Mouse (Mus musculus) C2C12 (cell line): ENCODE measurements around the gene Fat4. TPM values are rescaled to one million over a fixed set of nuclear protein-coding genes. Genes with fewer than 3 reads are reported as not detected.

Experiments used
- H3K27me3 ChIP-seq: one replicate; pipeline ENCODE4 v1.6.1; 2011; ENCODE audit not compliant: control insufficient read depth, insufficient read depth, insufficient read length
- H3K36me3 ChIP-seq: one replicate; pipeline ENCODE4 v1.6.1; 2011; ENCODE audit not compliant: control insufficient read depth, insufficient read depth
- H3K4me3 ChIP-seq: one replicate; pipeline ENCODE4 v1.5.1; 2011; ENCODE audit warnings: mild to moderate bottlenecking, control low read depth; ENCODE audit not compliant: poor library complexity, insufficient read depth, severe bottlenecking
- H3K79me2 ChIP-seq: one replicate; pipeline ENCODE4 v1.6.1; 2011; ENCODE audit not compliant: control insufficient read depth, insufficient read depth
- H3K79me3 ChIP-seq: one replicate; pipeline ENCODE4 v1.6.1; 2011; ENCODE audit warnings: low read depth, control low read depth
- H3ac ChIP-seq: one replicate; pipeline ENCODE3; 2011; ENCODE audit warnings: low read depth; ENCODE audit not compliant: control insufficient read depth, insufficient read length
- CEBPB ChIP-seq: IDR thresholded peaks from one replicate; pipeline ENCODE4 v1.6.1; 2011; ENCODE audit warnings: low read depth, mild to moderate bottlenecking, control low read depth, moderate library complexity
- CTCF ChIP-seq: IDR thresholded peaks from one replicate; pipeline ENCODE4 v1.5.1; 2011; ENCODE audit not compliant: control insufficient read depth, insufficient read depth, insufficient read length
- FOSL1 ChIP-seq: IDR thresholded peaks from one replicate; pipeline ENCODE4 v1.8.0; 2011; ENCODE audit warnings: mild to moderate bottlenecking, low read length; ENCODE audit not compliant: poor library complexity, insufficient read depth, severe bottlenecking
- MAX ChIP-seq: IDR thresholded peaks from one replicate; pipeline ENCODE4 v1.6.1; 2011; ENCODE audit warnings: mild to moderate bottlenecking, control low read depth
- MYOD1 ChIP-seq: IDR thresholded peaks from one replicate; pipeline ENCODE4 v1.6.1; 2011; ENCODE audit warnings: low read depth; ENCODE audit not compliant: control insufficient read depth, insufficient read length
- MYOG ChIP-seq: IDR thresholded peaks from one replicate; pipeline ENCODE4 v1.6.1; 2011; ENCODE audit not compliant: control insufficient read depth, insufficient read length; ENCODE audit errors: extremely low read depth
- USF1 ChIP-seq: IDR thresholded peaks from one replicate; pipeline ENCODE4 v1.6.1; 2011; ENCODE audit warnings: low read depth, mild to moderate bottlenecking, control low read depth, moderate library complexity
- polyA plus RNA-seq: library from polyadenylated mRNA; unstranded; fragments of >200 nt; fragmentation: generic; extraction: Trizol; gene quantifications from one replicate; pipeline ENCODE4 v1.2.1, GENCODE M21; 2012; ENCODE audit warnings: missing spikeins

Fat4 gene
- polyA plus RNA-seq, 1 experiment, result 0.29 TPM

DNA sequence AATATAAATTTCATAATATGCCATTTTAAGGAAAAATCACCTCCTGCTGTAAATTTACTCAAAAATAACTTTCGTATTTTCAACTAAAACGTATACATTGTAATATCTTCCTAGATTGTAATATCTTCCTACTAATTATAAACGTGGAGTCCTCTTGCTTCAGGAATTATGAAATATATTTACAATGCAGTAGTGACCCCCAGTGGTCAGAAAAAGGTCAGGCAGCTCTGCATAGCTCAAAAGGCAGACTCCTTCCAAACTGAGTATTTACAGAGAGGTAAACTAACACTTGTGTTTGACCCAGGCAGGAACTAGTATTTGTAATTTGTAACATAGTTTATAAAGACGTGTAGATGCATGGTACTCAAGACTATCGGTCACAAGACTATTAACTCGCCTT lies 37.2 kb upstream of the Fat4 start:
- no peaks in the 10 kb centered on the region for H3K36me3 ChIP-seq
- H3K27me3 ChIP-seq, result no peaks in the 10 kb centered on the region
- TF ChIP-seq CEBPB (no peak), CTCF (peak; percentile 19), USF1 (no peak), MYOG (no peak), MAX (no peak), FOSL1 (no peak), MYOD1 (no peak)
- no peak overlapping the region for H3ac ChIP-seq
- no peaks in the 10 kb centered on the region for H3K79me3 ChIP-seq
- H3K79me2 ChIP-seq, result no peaks in the 10 kb centered on the region
- no peak overlapping the region for H3K4me3 ChIP-seq

DNA sequence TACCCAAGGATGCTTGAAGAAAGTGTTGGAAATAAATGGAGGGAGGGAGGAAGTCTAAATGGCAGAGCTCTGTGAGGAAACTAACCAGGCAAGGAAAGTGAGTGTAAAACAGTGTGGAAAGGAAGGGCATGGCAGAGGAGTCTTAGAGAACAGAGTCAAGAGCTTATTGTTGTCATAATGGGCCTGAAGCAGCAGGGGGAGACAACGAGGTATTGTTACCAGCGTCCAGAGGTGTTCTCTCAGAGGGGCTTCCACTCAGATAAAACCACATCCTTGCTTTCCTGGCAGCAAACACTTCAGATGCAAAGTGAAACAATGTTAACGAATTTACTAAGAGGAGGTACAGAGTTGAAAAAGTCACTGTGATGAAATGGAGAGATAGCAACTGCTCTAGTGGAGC lies 33.1 kb upstream of the Fat4 start:
- H3ac ChIP-seq, result no peak overlapping the region
- no peaks in the 10 kb centered on the region for H3K79me3 ChIP-seq
- H3K79me2 ChIP-seq, result no peaks in the 10 kb centered on the region
- H3K27me3 ChIP-seq, result no peaks in the 10 kb centered on the region
- H3K36me3 ChIP-seq, result no peaks in the 10 kb centered on the region
- no peak overlapping the region for H3K4me3 ChIP-seq
- TF ChIP-seq MYOG (no peak), CTCF (no peak), MYOD1 (no peak), CEBPB (no peak)

GRCm38 (mm10) chr3:38860683-38861082 lies 26.1 kb upstream of the Fat4 start:
- no peaks in the 10 kb centered on the region for H3K79me3 ChIP-seq
- no peak overlapping the region for H3K4me3 ChIP-seq
- TF ChIP-seq MYOD1, result no peak
- TF ChIP-seq MYOG, result no peak
- TF ChIP-seq CEBPB, result no peak
- TF ChIP-seq CTCF, result no peak
- TF ChIP-seq USF1, result no peak
- no peak for TF ChIP-seq MAX
- no peak for TF ChIP-seq FOSL1
- H3K27me3 ChIP-seq, result no peaks in the 10 kb centered on the region
- no peaks in the 10 kb centered on the region for H3K79me2 ChIP-seq
- H3K36me3 ChIP-seq, result no peaks in the 10 kb centered on the region
- H3ac ChIP-seq, result no peak overlapping the region

DNA sequence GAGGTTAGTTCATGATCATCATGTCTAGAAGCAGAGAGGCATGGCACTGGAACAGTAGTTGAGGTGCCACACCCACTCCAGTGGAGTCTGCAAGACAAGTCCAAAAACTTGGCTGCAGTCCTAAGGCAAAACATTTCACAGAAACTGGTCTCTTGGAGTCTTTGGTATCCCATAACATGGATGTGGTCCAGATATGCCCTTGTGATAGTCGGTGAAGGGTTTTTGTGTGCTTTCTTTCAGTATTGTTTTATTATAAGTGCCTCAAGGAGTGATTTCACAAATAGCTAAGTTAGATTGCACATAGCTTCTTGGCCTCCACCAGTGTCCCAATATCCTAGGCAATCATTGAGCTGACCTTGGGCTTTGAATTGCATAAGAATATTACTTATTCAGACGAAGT lies 15.4 kb upstream of the Fat4 start:
- Histone ChIP-seq H3K4me3 (no peak overlapping the region), H3K27me3 (no peaks in the 10 kb centered on the region), H3ac (no peak overlapping the region), H3K36me3 (no peaks in the 10 kb centered on the region), H3K79me3 (no peaks in the 10 kb centered on the region), H3K79me2 (no peaks in the 10 kb centered on the region)
- no peak for TF ChIP-seq MAX
- TF ChIP-seq MYOG, result no peak
- no peak for TF ChIP-seq CTCF
- no peak for TF ChIP-seq FOSL1
- no peak for TF ChIP-seq MYOD1
- TF ChIP-seq USF1, result no peak
- no peak for TF ChIP-seq CEBPB

DNA sequence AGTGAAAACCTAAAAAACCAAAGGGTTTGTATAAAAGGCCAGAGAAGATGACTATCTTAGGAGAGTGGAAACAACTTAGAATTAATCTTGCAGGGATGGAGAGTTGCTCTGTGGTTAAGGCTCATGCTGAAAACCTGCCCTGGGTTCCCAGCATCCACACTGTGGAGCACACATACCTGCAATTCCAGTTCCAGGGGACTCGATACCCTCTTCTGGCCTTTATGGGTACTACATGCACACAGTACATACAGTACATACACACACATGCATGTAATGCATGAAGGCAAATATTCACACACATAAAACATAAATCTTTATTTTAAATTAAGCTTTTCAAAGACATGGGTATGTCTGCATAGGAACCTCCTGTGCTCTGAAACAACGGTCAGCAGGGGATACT lies 10.9 kb upstream of the Fat4 start:
- Histone ChIP-seq H3K36me3 (no peaks in the 10 kb centered on the region), H3K27me3 (no peaks in the 10 kb centered on the region), H3K4me3 (no peak overlapping the region), H3K79me2 (no peaks in the 10 kb centered on the region), H3ac (no peak overlapping the region), H3K79me3 (no peaks in the 10 kb centered on the region)
- no peak for TF ChIP-seq CTCF
- no peak for TF ChIP-seq CEBPB
- no peak for TF ChIP-seq MYOD1
- no peak for TF ChIP-seq USF1
- TF ChIP-seq MYOG, result no peak
- TF ChIP-seq MAX, result no peak
- TF ChIP-seq FOSL1, result no peak

DNA sequence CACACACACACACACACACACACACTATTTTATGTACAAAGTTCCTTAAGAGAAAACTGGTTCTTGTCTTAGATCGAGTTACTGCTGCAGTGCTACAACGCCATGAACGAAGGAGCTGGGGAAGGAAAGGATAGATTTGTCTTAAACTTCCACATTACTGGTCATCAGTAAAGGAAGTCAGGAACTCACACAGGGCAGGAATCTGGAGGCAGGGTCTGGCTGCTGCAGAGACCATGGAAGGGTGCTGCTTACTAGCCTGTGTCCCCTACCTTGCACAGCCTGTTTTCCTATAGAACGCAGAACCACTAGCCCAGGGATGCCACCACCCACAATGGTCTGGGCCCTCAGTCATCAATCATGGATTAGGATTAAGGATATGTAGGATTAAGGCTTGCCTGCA lies 10.0 kb upstream of the Fat4 start:
- Histone ChIP-seq H3K79me2 (no peaks in the 10 kb centered on the region), H3ac (no peak overlapping the region), H3K4me3 (no peak overlapping the region), H3K27me3 (no peaks in the 10 kb centered on the region), H3K79me3 (no peaks in the 10 kb centered on the region), H3K36me3 (no peaks in the 10 kb centered on the region)
- no peak for TF ChIP-seq MYOD1
